Mouse (Mus musculus): ENCODE measurements around the gene Gm26938.

Gene Gm26938

DNA sequence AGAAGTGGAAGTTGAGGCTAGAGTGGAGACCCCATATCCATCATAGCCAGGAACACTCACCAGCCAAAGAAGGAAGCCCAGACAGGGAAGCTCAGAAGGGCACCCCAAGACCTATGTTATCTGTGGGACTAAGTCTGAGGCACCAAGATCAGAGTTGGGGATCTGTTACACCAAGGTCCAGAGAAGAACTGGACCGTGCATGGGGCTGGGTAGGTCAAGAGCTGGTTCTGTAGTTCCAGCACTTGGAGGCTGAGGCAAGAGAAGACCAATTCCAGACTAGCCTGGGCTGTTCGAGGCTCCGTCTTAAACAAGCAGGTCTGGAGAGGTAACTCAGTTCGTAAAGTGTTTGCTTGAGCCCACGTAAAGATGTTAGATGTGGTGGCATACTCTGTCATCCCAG lies 32.1 kb downstream of the Gm26938 start:
- DNase-seq (ENCODE audit: low spot score) = no peak

DNA sequence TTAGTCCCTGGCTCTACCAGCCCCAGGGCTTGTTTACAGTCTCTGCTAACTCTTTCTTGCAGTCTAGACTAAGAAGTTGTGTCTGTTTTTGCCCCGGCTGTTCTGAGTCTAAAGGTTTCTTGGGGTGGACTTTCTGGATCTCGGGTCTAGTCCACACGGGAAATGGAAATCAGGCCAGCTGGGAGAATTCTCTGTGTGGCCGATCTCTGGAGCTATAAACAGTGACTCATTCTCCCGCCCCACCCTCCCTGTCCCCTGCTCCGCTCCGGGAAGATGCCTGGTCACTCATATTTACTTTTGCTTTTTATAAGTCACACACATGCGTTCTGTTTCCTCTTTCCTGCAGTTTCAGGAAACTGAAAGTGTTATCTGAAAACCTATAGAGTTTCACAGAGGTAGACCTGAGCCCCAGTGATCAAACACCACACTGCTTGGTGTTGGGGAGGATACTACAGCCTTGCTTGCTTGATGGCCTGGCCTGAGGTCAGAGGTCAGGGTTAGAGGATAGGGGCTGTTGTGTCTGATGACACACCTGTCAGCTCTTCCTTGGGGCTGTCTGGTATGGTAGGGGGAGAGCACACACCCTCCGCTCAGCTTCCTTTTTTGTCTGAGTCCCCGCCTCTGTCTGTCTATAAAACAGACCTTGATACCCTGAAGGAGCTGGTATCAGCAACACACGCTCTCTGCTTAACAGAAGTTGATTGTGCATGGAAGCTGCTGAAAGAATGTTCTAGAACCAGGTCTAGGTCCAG lies 32.7 kb downstream of the Gm26938 start:
- DNase-seq (ENCODE audit: low spot score) = no peak

DNA sequence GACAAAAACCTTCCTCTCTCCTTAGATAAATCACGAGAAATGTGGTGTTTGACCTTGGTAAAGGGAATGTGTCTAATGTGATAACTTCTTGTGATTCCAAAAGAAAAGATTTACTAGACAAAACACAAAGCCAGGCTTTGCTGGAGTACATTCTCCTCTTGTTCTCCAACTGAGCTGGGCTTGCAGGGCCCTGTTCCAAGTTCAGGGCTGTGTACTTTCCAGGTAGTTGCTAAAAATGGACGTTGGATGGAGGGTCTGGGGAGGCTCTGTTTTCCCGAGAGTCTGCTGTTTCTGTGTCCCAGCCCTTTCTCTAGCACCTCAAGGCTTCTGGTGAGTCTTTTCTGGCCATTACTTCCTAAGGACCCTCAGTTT lies 33.3 kb downstream of the Gm26938 start:
- no peak for DNase-seq (ENCODE audit: low spot score)

DNA sequence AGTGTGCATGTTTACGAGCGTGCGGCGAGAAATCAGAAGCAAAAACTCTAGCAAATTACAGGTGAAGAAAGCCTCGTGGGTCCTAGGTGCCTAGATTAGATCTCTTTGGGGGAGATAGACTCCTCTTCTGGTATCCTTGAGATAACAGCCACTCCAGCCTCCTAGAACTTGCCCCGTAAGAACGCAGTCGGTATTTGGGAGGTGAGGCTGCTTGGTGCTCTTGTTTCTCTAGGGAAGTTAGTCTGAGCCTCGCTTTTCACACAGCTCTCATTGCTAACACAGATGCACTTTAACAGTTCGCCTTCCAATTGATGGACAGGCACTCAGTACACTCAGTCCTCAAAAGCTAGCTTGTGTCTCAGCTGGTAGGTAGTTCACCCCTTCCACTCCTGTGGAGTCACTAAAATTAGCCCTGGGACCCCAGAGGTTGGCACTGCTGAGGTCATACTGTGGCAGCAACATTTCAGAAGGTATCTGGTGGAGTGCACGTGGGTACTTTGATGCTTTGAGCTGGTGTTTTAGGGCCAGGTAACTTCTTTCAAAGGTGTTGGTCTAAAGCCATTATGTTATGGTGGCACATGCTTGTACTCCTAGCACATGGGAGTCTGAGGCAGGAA lies 33.9 kb downstream of the Gm26938 start:
- no peak for DNase-seq (ENCODE audit: low spot score)

DNA sequence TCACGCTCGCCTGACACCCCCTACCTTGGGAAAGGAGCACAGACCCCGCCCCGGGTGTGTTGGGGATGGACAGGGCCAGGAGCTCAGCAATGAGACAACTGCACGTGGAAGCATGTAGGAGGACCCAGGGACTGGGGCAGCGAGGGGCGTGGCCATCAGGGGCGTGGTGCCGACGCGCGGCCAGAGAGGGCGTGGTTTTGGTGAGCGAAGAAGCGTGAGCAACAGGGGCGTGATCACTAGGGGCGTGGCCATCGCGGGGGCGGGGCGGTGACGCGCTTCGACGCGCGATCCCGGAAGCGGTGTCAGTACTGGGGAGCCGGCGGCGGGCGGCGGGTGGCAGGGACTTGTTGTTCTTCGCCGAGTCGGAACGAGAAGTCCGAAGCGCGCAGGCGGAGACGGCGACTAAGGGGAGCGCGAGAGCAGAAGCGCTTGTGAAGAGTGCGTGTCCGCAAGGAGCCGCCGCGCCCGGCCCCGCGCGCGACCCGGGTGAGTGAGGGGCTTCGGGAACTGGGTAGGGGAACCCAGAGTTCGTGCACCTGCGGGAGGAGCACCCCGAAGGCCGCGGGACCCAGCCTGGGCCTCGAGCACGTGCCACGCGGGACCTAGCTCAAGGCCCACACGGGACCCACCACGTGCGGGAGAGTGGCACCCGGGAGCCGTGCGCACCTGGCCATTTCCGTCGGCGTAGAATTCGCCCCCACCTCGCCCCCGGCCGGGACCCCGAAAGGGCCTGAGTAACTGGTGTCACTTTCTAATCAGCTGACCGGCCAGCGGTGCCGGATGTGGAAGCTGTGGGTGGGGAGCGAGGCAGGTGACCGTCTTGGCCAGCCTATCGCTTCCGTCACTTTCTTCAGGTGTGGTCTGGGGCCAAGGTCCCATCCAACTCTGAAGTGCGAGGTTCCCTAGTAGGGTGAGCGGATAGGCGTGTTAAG lies 34.7 kb downstream of the Gm26938 start, which contains the start of gene Mafk:
Gene Mafk (plus strand): TSS at position 287 of the 932 bp plus-strand sequence.
- DNase-seq (ENCODE audit: low spot score) = peak; percentile 100

DNA sequence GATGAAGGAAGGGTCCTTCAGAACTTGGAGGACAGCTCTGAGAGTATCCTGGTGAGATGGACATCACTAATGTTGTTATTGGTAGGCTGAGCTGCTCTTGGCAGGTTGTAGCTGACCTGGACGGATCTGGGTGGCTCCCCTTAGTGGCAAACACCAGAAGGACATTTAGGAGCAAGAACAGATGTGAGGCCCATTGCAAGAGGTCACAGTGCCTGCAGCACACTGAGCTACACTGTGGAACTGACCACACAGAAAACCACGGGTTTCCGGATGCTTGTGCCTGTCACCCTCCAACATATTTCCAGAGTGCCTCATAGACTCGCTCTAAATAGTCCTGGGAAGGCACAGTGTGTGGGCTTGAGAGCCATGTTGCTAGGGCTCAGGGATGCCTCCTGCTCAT lies 36.7 kb downstream of the Gm26938 start:
- peak; percentile 48 for DNase-seq (ENCODE audit: low spot score)

DNA sequence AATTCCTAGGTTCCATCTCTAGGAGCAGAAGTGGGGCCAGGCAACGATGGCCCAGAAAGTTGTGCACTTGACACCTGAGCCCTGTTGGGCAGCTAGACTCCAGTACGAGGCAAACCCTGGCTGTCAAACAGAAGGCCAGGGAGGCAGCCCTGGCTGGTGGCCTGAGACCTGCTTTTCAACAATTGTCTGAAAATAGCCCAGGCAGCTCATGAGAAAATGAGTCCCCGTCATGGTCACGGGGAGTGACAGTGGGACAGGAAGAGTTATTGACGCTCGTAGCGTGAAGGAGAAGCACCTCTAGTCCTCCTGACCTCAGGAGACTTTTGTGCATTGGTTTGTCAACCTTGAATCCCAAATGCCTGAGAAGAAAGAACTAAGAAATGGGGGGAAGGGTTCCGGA lies 44.8 kb downstream of the Gm26938 start:
- no peak for DNase-seq (ENCODE audit: low spot score)

DNA sequence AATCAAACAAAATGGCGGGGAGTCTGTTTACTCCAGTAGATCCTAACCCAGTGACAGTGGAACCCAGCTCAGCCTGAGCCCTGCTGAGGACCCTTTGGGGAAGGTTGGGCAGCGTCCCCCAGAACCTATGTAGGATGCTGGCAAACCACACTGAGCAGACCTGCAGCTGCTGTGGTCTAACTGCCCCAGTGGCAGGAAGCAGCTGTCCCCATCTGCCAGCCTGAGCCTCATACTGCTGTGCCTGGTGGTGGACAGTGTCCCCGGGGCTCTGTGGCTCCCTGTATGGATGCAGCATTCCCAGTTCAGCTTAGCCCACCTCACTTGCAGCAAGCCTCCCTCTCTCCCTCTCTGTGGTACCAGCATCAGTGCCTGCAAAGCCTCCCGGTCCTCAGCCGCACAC lies 49.2 kb downstream of the Gm26938 start:
- no peak for DNase-seq (ENCODE audit: low spot score)

DNA sequence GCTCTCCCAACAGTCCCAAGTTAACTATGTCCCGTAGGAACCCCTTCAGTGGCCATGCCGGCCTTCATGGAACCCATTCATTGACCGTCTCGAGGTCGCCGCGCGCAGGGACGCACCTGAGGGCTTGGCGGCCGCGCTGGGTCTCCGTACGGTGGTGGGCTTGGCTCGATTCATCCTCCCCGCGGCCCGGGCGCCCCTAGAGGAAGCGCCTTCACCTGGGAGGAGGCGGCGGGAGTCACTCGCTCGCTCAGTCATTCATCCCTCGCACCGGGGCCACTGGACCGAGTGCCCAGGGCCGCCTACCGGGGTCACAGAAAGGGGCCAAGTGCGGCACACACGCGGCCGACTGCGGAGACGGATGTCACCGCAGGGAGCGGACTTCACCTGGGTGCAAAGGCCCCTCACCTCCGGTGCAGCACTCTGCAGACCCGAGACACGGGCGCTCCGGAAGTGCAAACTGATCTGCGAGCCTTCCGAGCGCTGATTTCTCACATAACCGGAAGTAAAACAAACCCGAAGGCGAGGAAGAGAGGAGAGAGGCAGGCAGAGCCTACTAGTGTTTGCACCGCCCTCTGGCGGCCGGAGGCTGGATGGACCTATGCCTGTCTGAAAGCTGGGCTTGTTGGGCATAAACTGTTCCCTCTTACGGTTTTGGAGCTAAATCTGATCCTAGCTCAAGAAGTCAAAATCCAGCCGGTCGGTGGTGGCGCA lies 50.8 kb downstream of the Gm26938 start, which contains the start of gene Ints1:
Gene Ints1 (minus strand): TSS at position 459 of the 711 bp plus-strand sequence.
- DNase-seq (ENCODE audit: low spot score) = peak; percentile 98

DNA sequence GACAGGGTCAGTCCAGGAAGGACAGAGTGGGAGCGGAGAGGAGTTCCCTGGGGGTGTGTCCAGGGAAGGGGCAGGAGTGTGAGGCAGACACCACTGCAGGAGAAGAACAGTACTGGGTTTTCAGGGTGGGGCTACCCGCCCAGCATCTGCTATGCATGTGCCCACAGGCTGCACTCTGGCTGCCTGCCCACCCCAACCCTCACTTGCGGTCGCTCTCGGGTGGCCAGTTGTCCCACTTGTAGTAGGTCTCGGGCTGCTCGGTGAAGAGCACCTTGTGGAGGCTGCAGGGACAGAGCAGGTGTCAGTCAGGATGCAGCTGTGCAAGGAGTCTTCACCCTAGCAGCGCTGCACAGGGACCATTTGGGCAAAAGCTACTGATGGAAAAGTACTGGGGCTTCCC lies 58.0 kb downstream of the Gm26938 start:
- DNase-seq (ENCODE audit: low spot score) = no peak

DNA sequence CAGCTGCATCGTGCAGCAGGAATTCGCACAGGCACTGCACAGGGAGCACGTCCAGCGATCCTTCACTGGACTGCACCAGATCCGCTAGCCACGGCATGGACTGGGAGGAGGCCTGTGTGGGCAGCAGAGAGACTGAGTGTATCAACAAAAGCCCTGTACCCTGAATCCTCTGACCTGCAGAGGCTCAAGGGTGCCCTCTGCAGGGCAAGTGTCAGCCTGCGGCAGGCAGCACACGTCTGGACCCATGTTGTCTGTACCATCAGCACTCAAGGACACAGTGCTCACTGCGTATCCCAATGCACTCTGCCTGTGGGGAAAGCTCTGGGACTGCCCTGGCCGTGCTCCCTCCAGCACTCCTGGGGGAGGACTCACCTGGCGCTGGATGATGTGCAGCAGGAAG lies 61.9 kb downstream of the Gm26938 start:
- no peak for DNase-seq (ENCODE audit: low spot score)

DNA sequence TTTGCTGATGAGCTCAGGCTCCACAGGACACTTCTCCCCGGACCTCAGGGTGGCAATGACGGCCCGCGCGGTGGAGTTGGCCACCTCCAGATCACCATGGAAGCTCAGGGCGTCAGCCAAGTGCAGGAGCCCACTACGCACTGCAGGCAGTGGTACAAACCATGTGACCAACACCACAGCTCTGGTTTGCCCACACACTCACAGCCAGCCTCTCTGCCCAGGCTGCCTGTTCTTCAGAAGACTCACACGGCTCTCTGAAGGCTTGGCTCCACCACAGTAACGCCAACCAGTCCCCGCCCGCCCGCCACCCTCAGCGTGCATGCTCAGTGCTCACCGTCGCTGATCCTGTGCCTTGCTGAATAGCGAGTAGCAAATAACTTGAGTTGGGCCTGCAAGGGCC lies 68.1 kb downstream of the Gm26938 start:
- DNase-seq (ENCODE audit: low spot score) = no peak

Data from testis, postnatal 10 days (tissue).